Mouse (Mus musculus) gastrocnemius, postnatal 36 days (tissue): Measurements from ENCODE around the gene Llgl1. TPM values are rescaled to one million over a fixed set of nuclear protein-coding genes. Genes with fewer than 3 reads are reported as not detected.

Experiments
- microRNA-seq, 2 experiments: library from miRNA; unstranded; fragments of <30 nt; microRNA quantifications; one replicate each; pipeline ENCODE4 v1.2.0; 2021
- total RNA-seq, 2 experiments: library from RNA; stranded (reverse); gene quantifications; 2 replicates each; pipeline ENCODE4 v1.2.3; 2021

Gene Llgl1
- total RNA-seq, 2 experiments from 2014 or later = 8.2 to 8.5 TPM

Small RNA genes within 50 kb of the gene (microRNA-seq; reads per million reads assigned to microRNA genes)
- 1.5 to 1.8 reads per million in 2 experiments for gene Mir5100

Other genes with a start within 250 kb of the Llgl1 start
- gene Drg2, start 245.1 kb upstream of the Llgl1 start, total RNA-seq = 10 to 100 TPM; 22.0 to 23.2 TPM
- gene Myo15, start 230.4 kb upstream of the Llgl1 start, total RNA-seq = not detected
- 100 to 1,000 TPM; 107 TPM for gene Alkbh5, start 163.3 kb upstream of the Llgl1 start, total RNA-seq
- gene Flii, start 27.5 kb downstream of the Llgl1 start, total RNA-seq = 10 to 100 TPM; 91.5 to 95.2 TPM
- gene Mief2, start 28.7 kb downstream of the Llgl1 start, total RNA-seq = 10 to 100 TPM; 70.1 to 91.0 TPM
- gene Top3a, start 77.6 kb downstream of the Llgl1 start, total RNA-seq = 1 to 10 TPM; 3.2 to 4.5 TPM
- gene Smcr8, start 77.8 kb downstream of the Llgl1 start, total RNA-seq = 10 to 100 TPM; 12.6 to 19.2 TPM
- gene Shmt1, start 112.0 kb downstream of the Llgl1 start, total RNA-seq = 10 to 100 TPM; 12.9 to 13.6 TPM
- 10 to 100 TPM; 19.1 to 21.1 TPM for gene Dhrs7b, start 130.9 kb downstream of the Llgl1 start, total RNA-seq
- 10 to 100 TPM; 37.7 to 41.3 TPM for gene Tmem11, start 179.5 kb downstream of the Llgl1 start, total RNA-seq
- gene Natd1, start 215.0 kb downstream of the Llgl1 start, total RNA-seq = 1 to 10 TPM; 6.8 to 9.6 TPM
- gene Map2k3, start 232.3 kb downstream of the Llgl1 start, total RNA-seq = 100 to 1,000 TPM; 172 to 192 TPM